Mouse (Mus musculus): ENCODE measurements at regions not wholly inside any gene's neighbourhood (a gene's known extent, or its start where the extent isn't known, plus 50 kb on each side); places are given as distances from the start of the nearest gene placed in this dataset.

- Histone ChIP-seq H3K4me3 (ENCODE audit: control insufficient read depth in 1 of 2, insufficient read depth in 1 of 2, low read depth in 2 of 2, low read length in 2 of 2) (no peak overlapping the region), H3K27ac (ENCODE audit: control insufficient read depth, low read depth, low read length) (no peak overlapping the region), H3K27me3 (ENCODE audit: control insufficient read depth in 1 of 2, insufficient read depth in 2 of 2, low read length in 2 of 2) (no peaks in the 10 kb centered on the region), H3K4me1 (ENCODE audit: control insufficient read depth in 1 of 2, insufficient read depth in 2 of 2, low read length in 2 of 2) (no peaks in the 10 kb centered on the region), H3K9me3 (replicated peaks; ENCODE audit: insufficient read depth, low read length) (no peaks in the 10 kb centered on the region), H3K79me2 (ENCODE audit: control insufficient read depth, insufficient read depth, low read length, poor library complexity) (no peaks in the 10 kb centered on the region), H3K9ac (ENCODE audit: control insufficient read depth, low read depth, low read length, poor library complexity, severe bottlenecking) (no peak overlapping the region), H3K36me3 (ENCODE audit: control insufficient read depth in 1 of 2, insufficient read depth in 2 of 2, low read length in 2 of 2) (no peaks in the 10 kb centered on the region)
- TF ChIP-seq SMC3 (IDR thresholded peaks at IDR 0.05; ENCODE audit: low read depth, low read length): no peak
- TF ChIP-seq RCOR1 (IDR thresholded peaks at IDR 0.05; ENCODE audit: low read depth, low read length): no peak
- TF ChIP-seq POLR2AphosphoS2 (IDR thresholded peaks at IDR 0.05; ENCODE audit: low read length): no peak
- TF ChIP-seq KAT2A (conservative IDR thresholded peaks at IDR 0.05; ENCODE audit: low read depth, low read length): no peak
- no peak for TF ChIP-seq BHLHE40 (IDR thresholded peaks at IDR 0.05; ENCODE audit: borderline replicate concordance, low read depth, low read length)
- no peak for TF ChIP-seq ZNF384 (IDR thresholded peaks at IDR 0.05; ENCODE audit: low read depth, low read length)
- TF ChIP-seq MYB (IDR thresholded peaks at IDR 0.05; ENCODE audit: low read depth, low read length): no peak
- TF ChIP-seq MEF2A (IDR thresholded peaks at IDR 0.05; ENCODE audit: extremely low read depth, insufficient replicate concordance, low read depth, low read length, poor library complexity, severe bottlenecking): no peak
- TF ChIP-seq GATA1 (IDR thresholded peaks at IDR 0.05; ENCODE audit: low read depth, low read length): no peak
- no peak for DNase-seq (ENCODE audit: low read depth, low spot score)
Measured at GRCm38 (mm10) chr10:70826706-70827105, 170.9 kb upstream of the Phyhipl start.

- Histone ChIP-seq H3K79me2 (ENCODE audit: control insufficient read depth, insufficient read depth, low read length, poor library complexity) (no peaks in the 10 kb centered on the region), H3K9me3 (replicated peaks; ENCODE audit: insufficient read depth, low read length) (no peaks in the 10 kb centered on the region), H3K36me3 (ENCODE audit: control insufficient read depth in 1 of 2, insufficient read depth in 2 of 2, low read length in 2 of 2) (no peaks in the 10 kb centered on the region), H3K4me3 (ENCODE audit: control insufficient read depth in 1 of 2, insufficient read depth in 1 of 2, low read depth in 2 of 2, low read length in 2 of 2) (no peak overlapping the region), H3K27ac (ENCODE audit: control insufficient read depth, low read depth, low read length) (no peak overlapping the region), H3K27me3 (ENCODE audit: control insufficient read depth in 1 of 2, insufficient read depth in 2 of 2, low read length in 2 of 2) (no peaks in the 10 kb centered on the region), H3K4me1 (ENCODE audit: control insufficient read depth in 1 of 2, insufficient read depth in 2 of 2, low read length in 2 of 2) (no peaks in the 10 kb centered on the region), H3K9ac (ENCODE audit: control insufficient read depth, low read depth, low read length, poor library complexity, severe bottlenecking) (no peak overlapping the region)
- TF ChIP-seq ELF1 (IDR thresholded peaks at IDR 0.05; ENCODE audit: low read depth, low read length) (no peak), POLR2A (IDR thresholded peaks at IDR 0.05; ENCODE audit: control insufficient read depth in 1 of 2, insufficient read depth in 1 of 2, low read depth in 1 of 2, low read length in 2 of 2, poor library complexity in 1 of 2) (no peak), ZC3H11A (IDR thresholded peaks at IDR 0.05; ENCODE audit: low read depth, low read length) (no peak), GABPA (IDR thresholded peaks at IDR 0.05; ENCODE audit: low read depth, low read length) (no peak), NELFE (IDR thresholded peaks at IDR 0.05; ENCODE audit: low read depth, low read length) (no peak), ETS1 (IDR thresholded peaks at IDR 0.05; ENCODE audit: low read depth, low read length) (no peak), TBP (IDR thresholded peaks at IDR 0.05; ENCODE audit: low read depth, low read length) (no peak), BHLHE40 (IDR thresholded peaks at IDR 0.05; ENCODE audit: borderline replicate concordance, low read depth, low read length) (no peak), MEF2A (IDR thresholded peaks at IDR 0.05; ENCODE audit: extremely low read depth, insufficient replicate concordance, low read depth, low read length, poor library complexity, severe bottlenecking) (no peak), CHD2 (IDR thresholded peaks at IDR 0.05; ENCODE audit: low read length) (no peak), USF2 (IDR thresholded peaks at IDR 0.05; ENCODE audit: borderline replicate concordance in 1 of 2, insufficient read depth in 1 of 2, low read depth in 1 of 2, low read length in 2 of 2) (no peak), POLR2AphosphoS5 (IDR thresholded peaks at IDR 0.05; ENCODE audit: borderline replicate concordance, low read depth, low read length) (no peak), MAZ (IDR thresholded peaks at IDR 0.05; ENCODE audit: low read depth, low read length) (no peak), RCOR1 (IDR thresholded peaks at IDR 0.05; ENCODE audit: low read depth, low read length) (no peak)
- DNase-seq (ENCODE audit: low read depth, low spot score): no peak
Measured at GRCm38 (mm10) chr10:70825451-70825850, 169.7 kb upstream of the Phyhipl start.

Measured in MEL (cell line).